Mouse (Mus musculus): ENCODE measurements at regions not wholly inside any gene's neighbourhood (a gene's known extent, or its start where the extent isn't known, plus 50 kb on each side); places are given as distances from the start of the nearest gene placed in this dataset.

GRCm38 (mm10) chr13:30046504-30047169 is 60.8 kb upstream of the E2f3 start:
- H3K27me3 ChIP-seq (ENCODE audit: control insufficient read depth, insufficient read depth, low read depth, low read length): no peaks in the 10 kb centered on the region
- 65% methylated on average over 5 of the region's 5 CpGs for WGBS (ENCODE audit: insufficient replicate concordance)
- no peaks in the 10 kb centered on the region for H3K4me1 ChIP-seq (ENCODE audit: control insufficient read depth, low read depth, low read length)
- ATAC-seq (ENCODE audit: low read depth): no peak
- H3K9ac ChIP-seq (ENCODE audit: low read depth, low read length): no peak overlapping the region
- no peak overlapping the region for H3K27ac ChIP-seq (ENCODE audit: low read length)
- H3K4me3 ChIP-seq (ENCODE audit: low read depth, low read length): no peak overlapping the region
- H3K4me2 ChIP-seq (ENCODE audit: low read depth, low read length): no peak overlapping the region
- no peaks in the 10 kb centered on the region for H3K9me3 ChIP-seq (replicated peaks; ENCODE audit: control insufficient read depth, low read length)
- no peaks in the 10 kb centered on the region for H3K36me3 ChIP-seq (ENCODE audit: control insufficient read depth, insufficient read depth)

- no peak for ATAC-seq (ENCODE audit: low read depth)
- H3K9ac ChIP-seq (ENCODE audit: low read depth, low read length): no peak overlapping the region
- no peak overlapping the region for H3K4me3 ChIP-seq (ENCODE audit: low read depth, low read length)
- H3K9me3 ChIP-seq (replicated peaks; ENCODE audit: control insufficient read depth, low read length): no peaks in the 10 kb centered on the region
- H3K36me3 ChIP-seq (ENCODE audit: control insufficient read depth, insufficient read depth): no peaks in the 10 kb centered on the region
- no peak overlapping the region for H3K4me2 ChIP-seq (ENCODE audit: low read depth, low read length)
- no peak overlapping the region for H3K27ac ChIP-seq (ENCODE audit: low read length)
- 63% methylated on average over 15 of the region's 15 CpGs for WGBS (ENCODE audit: insufficient replicate concordance)
- H3K4me1 ChIP-seq (ENCODE audit: control insufficient read depth, low read depth, low read length): no peaks in the 10 kb centered on the region
- no peaks in the 10 kb centered on the region for H3K27me3 ChIP-seq (ENCODE audit: control insufficient read depth, insufficient read depth, low read depth, low read length)
Observed at GRCm38 (mm10) chr13:30046061-30046460, 60.2 kb upstream of the E2f3 start.

GRCm38 (mm10) chr13:30045225-30045624 is 59.4 kb upstream of the E2f3 start:
- ATAC-seq (ENCODE audit: low read depth): no peak
- no peak overlapping the region for H3K27ac ChIP-seq (ENCODE audit: low read length)
- H3K9ac ChIP-seq (ENCODE audit: low read depth, low read length): no peak overlapping the region
- no peaks in the 10 kb centered on the region for H3K27me3 ChIP-seq (ENCODE audit: control insufficient read depth, insufficient read depth, low read depth, low read length)
- no peaks in the 10 kb centered on the region for H3K4me1 ChIP-seq (ENCODE audit: control insufficient read depth, low read depth, low read length)
- no peaks in the 10 kb centered on the region for H3K9me3 ChIP-seq (replicated peaks; ENCODE audit: control insufficient read depth, low read length)
- 33% methylated on average over 6 of the region's 6 CpGs for WGBS (ENCODE audit: insufficient replicate concordance)
- no peaks in the 10 kb centered on the region for H3K36me3 ChIP-seq (ENCODE audit: control insufficient read depth, insufficient read depth)
- H3K4me3 ChIP-seq (ENCODE audit: low read depth, low read length): no peak overlapping the region
- no peak overlapping the region for H3K4me2 ChIP-seq (ENCODE audit: low read depth, low read length)

- H3K9me3 ChIP-seq (replicated peaks; ENCODE audit: control insufficient read depth, low read length): no peaks in the 10 kb centered on the region
- no peak overlapping the region for H3K4me3 ChIP-seq (ENCODE audit: low read depth, low read length)
- no peaks in the 10 kb centered on the region for H3K4me1 ChIP-seq (ENCODE audit: control insufficient read depth, low read depth, low read length)
- no peak for ATAC-seq (ENCODE audit: low read depth)
- H3K4me2 ChIP-seq (ENCODE audit: low read depth, low read length): no peak overlapping the region
- WGBS (ENCODE audit: insufficient replicate concordance): 66% methylated on average over 2 of the region's 2 CpGs
- H3K36me3 ChIP-seq (ENCODE audit: control insufficient read depth, insufficient read depth): no peaks in the 10 kb centered on the region
- no peaks in the 10 kb centered on the region for H3K27me3 ChIP-seq (ENCODE audit: control insufficient read depth, insufficient read depth, low read depth, low read length)
- H3K9ac ChIP-seq (ENCODE audit: low read depth, low read length): no peak overlapping the region
- no peak overlapping the region for H3K27ac ChIP-seq (ENCODE audit: low read length)
Observed at GRCm38 (mm10) chr13:30044790-30045189, 58.9 kb upstream of the E2f3 start.

GRCm38 (mm10) chr13:30042689-30043320 is 56.9 kb upstream of the E2f3 start:
- Histone ChIP-seq H3K27me3 (ENCODE audit: control insufficient read depth, insufficient read depth, low read depth, low read length) (no peaks in the 10 kb centered on the region), H3K27ac (ENCODE audit: low read length) (no peak overlapping the region), H3K4me1 (ENCODE audit: control insufficient read depth, low read depth, low read length) (no peaks in the 10 kb centered on the region), H3K4me3 (ENCODE audit: low read depth, low read length) (no peak overlapping the region), H3K4me2 (ENCODE audit: low read depth, low read length) (no peak overlapping the region), H3K9me3 (replicated peaks; ENCODE audit: control insufficient read depth, low read length) (no peaks in the 10 kb centered on the region), H3K36me3 (ENCODE audit: control insufficient read depth, insufficient read depth) (no peaks in the 10 kb centered on the region), H3K9ac (ENCODE audit: low read depth, low read length) (no peak overlapping the region)
- 41% methylated on average over 15 of the region's 15 CpGs for WGBS (ENCODE audit: insufficient replicate concordance)
- no peak for ATAC-seq (ENCODE audit: low read depth)

- Histone ChIP-seq H3K9ac (ENCODE audit: low read depth, low read length) (no peak overlapping the region), H3K4me2 (ENCODE audit: low read depth, low read length) (no peak overlapping the region), H3K36me3 (ENCODE audit: control insufficient read depth, insufficient read depth) (no peaks in the 10 kb centered on the region), H3K27me3 (ENCODE audit: control insufficient read depth, insufficient read depth, low read depth, low read length) (no peaks in the 10 kb centered on the region), H3K4me3 (ENCODE audit: low read depth, low read length) (no peak overlapping the region), H3K4me1 (ENCODE audit: control insufficient read depth, low read depth, low read length) (no peaks in the 10 kb centered on the region), H3K9me3 (replicated peaks; ENCODE audit: control insufficient read depth, low read length) (no peaks in the 10 kb centered on the region), H3K27ac (ENCODE audit: low read length) (no peak overlapping the region)
- no peak for ATAC-seq (ENCODE audit: low read depth)
- WGBS (ENCODE audit: insufficient replicate concordance): 69% methylated on average over 3 of the region's 3 CpGs
Observed at GRCm38 (mm10) chr13:30041501-30042295, 55.8 kb upstream of the E2f3 start.

GRCm38 (mm10) chr13:30040288-30040687 is 54.4 kb upstream of the E2f3 start:
- Histone ChIP-seq H3K27ac (ENCODE audit: low read length) (no peak overlapping the region), H3K4me3 (ENCODE audit: low read depth, low read length) (no peak overlapping the region), H3K9me3 (replicated peaks; ENCODE audit: control insufficient read depth, low read length) (no peaks in the 10 kb centered on the region), H3K4me1 (ENCODE audit: control insufficient read depth, low read depth, low read length) (no peaks in the 10 kb centered on the region), H3K9ac (ENCODE audit: low read depth, low read length) (no peak overlapping the region), H3K4me2 (ENCODE audit: low read depth, low read length) (no peak overlapping the region), H3K36me3 (ENCODE audit: control insufficient read depth, insufficient read depth) (no peaks in the 10 kb centered on the region), H3K27me3 (ENCODE audit: control insufficient read depth, insufficient read depth, low read depth, low read length) (no peaks in the 10 kb centered on the region)
- 66% methylated on average over 4 of the region's 4 CpGs for whole genome bisulfite sequencing (ENCODE audit: insufficient replicate concordance)
- no peak for ATAC-seq (ENCODE audit: low read depth)

GRCm38 (mm10) chr13:30039791-30040190 is 53.9 kb upstream of the E2f3 start:
- H3K9ac ChIP-seq (ENCODE audit: low read depth, low read length): no peak overlapping the region
- no peak overlapping the region for H3K27ac ChIP-seq (ENCODE audit: low read length)
- H3K4me3 ChIP-seq (ENCODE audit: low read depth, low read length): no peak overlapping the region
- H3K4me2 ChIP-seq (ENCODE audit: low read depth, low read length): no peak overlapping the region
- 62% methylated on average over 2 of the region's 2 CpGs for WGBS (ENCODE audit: insufficient replicate concordance)
- no peaks in the 10 kb centered on the region for H3K27me3 ChIP-seq (ENCODE audit: control insufficient read depth, insufficient read depth, low read depth, low read length)
- no peaks in the 10 kb centered on the region for H3K36me3 ChIP-seq (ENCODE audit: control insufficient read depth, insufficient read depth)
- H3K4me1 ChIP-seq (ENCODE audit: control insufficient read depth, low read depth, low read length): no peaks in the 10 kb centered on the region
- H3K9me3 ChIP-seq (replicated peaks; ENCODE audit: control insufficient read depth, low read length): no peaks in the 10 kb centered on the region
- ATAC-seq (ENCODE audit: low read depth): no peak

- H3K9me3 ChIP-seq (replicated peaks; ENCODE audit: control insufficient read depth, low read length): no peaks in the 10 kb centered on the region
- 40% methylated on average over 8 of the region's 8 CpGs for WGBS (ENCODE audit: insufficient replicate concordance)
- no peaks in the 10 kb centered on the region for H3K27me3 ChIP-seq (ENCODE audit: control insufficient read depth, insufficient read depth, low read depth, low read length)
- no peak overlapping the region for H3K9ac ChIP-seq (ENCODE audit: low read depth, low read length)
- no peaks in the 10 kb centered on the region for H3K36me3 ChIP-seq (ENCODE audit: control insufficient read depth, insufficient read depth)
- H3K27ac ChIP-seq (ENCODE audit: low read length): no peak overlapping the region
- no peaks in the 10 kb centered on the region for H3K4me1 ChIP-seq (ENCODE audit: control insufficient read depth, low read depth, low read length)
- H3K4me2 ChIP-seq (ENCODE audit: low read depth, low read length): no peak overlapping the region
- no peak for ATAC-seq (ENCODE audit: low read depth)
- H3K4me3 ChIP-seq (ENCODE audit: low read depth, low read length): no peak overlapping the region
Observed at GRCm38 (mm10) chr13:30036561-30036960, 50.7 kb upstream of the E2f3 start.
